Mouse (Mus musculus) stomach, embryonic 14.5 days (tissue): ENCODE data around the gene Irf5. TPM values are rescaled to one million over a fixed set of nuclear protein-coding genes. Genes with fewer than 3 reads are reported as not detected.

Experiments used
- ATAC-seq: fragments of 200-750 bp; cut with Nextera tagmentation; 2 replicates; pipeline ENCODE4 v1.8.0; 2017; ENCODE audit warnings: low read depth, moderate TSS enrichment; ENCODE audit not compliant: insufficient number of reproducible peaks, insufficient read depth, low FRiP score
- H3K27ac ChIP-seq: fragments of 300-500 bp; sonication (generic); 2 replicates; pipeline ENCODE4 v1.5.1; 2014; ENCODE audit warnings: mild to moderate bottlenecking, low read length, moderate library complexity, mixed read lengths
- H3K27me3 ChIP-seq: fragments of 300-500 bp; sonication (generic); 2 replicates; pipeline ENCODE4 v1.6.1; 2014; ENCODE audit warnings: low read length, control low read depth, mixed read lengths; ENCODE audit not compliant: control insufficient read depth, insufficient read depth
- H3K36me3 ChIP-seq: fragments of 300-500 bp; sonication (generic); 2 replicates; pipeline ENCODE4 v1.6.1; 2014; ENCODE audit warnings: mild to moderate bottlenecking, control low read depth, low read length, moderate library complexity, mixed read lengths; ENCODE audit not compliant: control insufficient read depth, insufficient read depth
- H3K4me1 ChIP-seq: fragments of 300-500 bp; sonication (generic); 2 replicates; pipeline ENCODE4 v1.6.1; 2014; ENCODE audit warnings: low read length, control low read depth, mixed read lengths; ENCODE audit not compliant: control insufficient read depth, insufficient read depth
- H3K4me2 ChIP-seq: fragments of 300-500 bp; sonication (generic); replicated peaks from 2 replicates; pipeline ENCODE4 v1.6.1; 2014; ENCODE audit warnings: low read depth, low read length, control low read depth
- H3K4me3 ChIP-seq: fragments of 300-500 bp; sonication (generic); 2 replicates; pipeline ENCODE4 v1.5.1; 2014; ENCODE audit warnings: low read depth, low read length, control low read depth
- H3K9ac ChIP-seq: fragments of 300-500 bp; sonication (generic); replicated peaks from 2 replicates; pipeline ENCODE4 v1.6.1; 2014; ENCODE audit warnings: low read depth, mild to moderate bottlenecking, control low read depth, low read length, moderate library complexity, mixed read lengths
- H3K9me3 ChIP-seq: fragments of 300-500 bp; sonication (generic); 2 replicates; pipeline ENCODE4 v1.6.1; 2016; ENCODE audit warnings: low read depth, low read length, control low read depth; ENCODE audit not compliant: control insufficient read depth
- WGBS: fragments of 180-500 bp; shearing (Covaris S2); extraction: QIAGEN DNeasy Blood & Tissue Kit; methylation state at CpG from one replicate; pipeline ENCODE4 v1.1.7; 2014; 5-methylcytosine and 5-hydroxymethylcytosine counted together
- polyA plus RNA-seq: library from polyadenylated mRNA; unstranded; fragments of >200 nt; fragmentation: Nextera tagmentation; extraction: Ambion mirVana; gene quantifications from 2 replicates; pipeline ENCODE4 v1.2.1, GENCODE M21; 2014

Gene Irf5
- polyA plus RNA-seq, 1 experiment from 2014 or later, result 7.2 TPM

GRCm38 (mm10) chr6:29529444-29529820 lies 3.0 kb downstream of the Irf5 start:
- no peaks in the 10 kb centered on the region for H3K36me3 ChIP-seq
- H3K27me3 ChIP-seq, result peaks cover 15% of the 10 kb centered on the region
- 22% methylated on average over 2 of the region's 2 CpGs for WGBS
- no peak overlapping the region for H3K27ac ChIP-seq
- no peak overlapping the region for H3K4me3 ChIP-seq
- ATAC-seq, result no peak
- peaks cover 22% of the 10 kb centered on the region for H3K4me1 ChIP-seq
- 0 out of 2 replicates have a peak overlapping the region, but pooled peaks have one; percentile 20 for H3K4me2 ChIP-seq
- H3K9me3 ChIP-seq, result no peaks in the 10 kb centered on the region
- H3K9ac ChIP-seq, result no peak overlapping the region

DNA sequence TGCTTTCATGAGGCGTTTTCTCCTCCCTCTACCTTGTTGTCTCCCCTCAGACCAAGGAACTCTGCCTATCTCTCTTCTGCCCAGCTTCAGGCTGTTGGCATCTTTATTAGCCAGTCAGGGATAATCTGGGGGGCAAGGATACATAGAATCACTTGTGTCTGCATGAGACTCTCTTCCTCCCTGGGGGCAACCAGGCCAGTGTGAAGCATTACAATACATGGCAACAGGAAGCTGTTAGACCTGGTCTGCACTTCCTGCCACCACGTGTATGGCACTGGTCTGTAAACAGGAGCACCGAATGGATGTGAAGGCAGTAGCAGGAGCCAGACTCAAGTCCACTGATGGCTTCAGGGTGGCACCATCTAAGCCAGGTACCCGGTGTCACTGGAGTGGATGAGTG lies 3.6 kb downstream of the Irf5 start:
- Histone ChIP-seq H3K9me3 (no peaks in the 10 kb centered on the region), H3K27me3 (peaks cover 15% of the 10 kb centered on the region), H3K4me2 (no peak overlapping the region), H3K4me1 (peaks cover 20% of the 10 kb centered on the region), H3K9ac (no peak overlapping the region), H3K36me3 (no peaks in the 10 kb centered on the region), H3K4me3 (no peak overlapping the region), H3K27ac (no peak overlapping the region)
- no peak for ATAC-seq
- WGBS, result 65% methylated on average over 4 of the region's 4 CpGs

DNA sequence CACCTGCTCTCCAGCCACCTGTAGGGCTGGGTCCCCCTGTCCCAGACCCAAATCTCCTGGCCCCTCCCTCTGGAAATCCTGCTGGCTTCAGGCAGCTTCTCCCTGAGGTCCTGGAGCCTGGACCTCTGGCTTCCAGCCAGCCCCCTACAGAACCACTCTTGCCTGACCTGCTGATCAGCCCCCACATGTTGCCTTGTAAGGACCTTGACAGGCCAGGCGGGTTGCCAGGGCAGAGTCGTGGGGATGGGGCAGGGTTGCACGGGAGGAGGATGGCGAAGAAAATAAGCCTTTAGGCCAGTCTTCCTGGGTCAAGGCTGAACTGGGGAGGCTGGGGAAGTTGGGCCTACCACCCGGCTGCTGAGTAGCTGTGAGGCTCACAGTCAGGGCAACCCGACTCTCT lies 8.9 kb downstream of the Irf5 start:
- Histone ChIP-seq H3K9me3 (no peaks in the 10 kb centered on the region), H3K27ac (no peak overlapping the region), H3K9ac (no peak overlapping the region), H3K4me1 (no peaks in the 10 kb centered on the region), H3K4me2 (no peak overlapping the region), H3K4me3 (no peak overlapping the region), H3K27me3 (no peaks in the 10 kb centered on the region), H3K36me3 (no peaks in the 10 kb centered on the region; the same call in 1 of the 2 replicates)
- no peak for ATAC-seq
- 57% methylated on average over 6 of the region's 6 CpGs for WGBS

- Histone ChIP-seq H3K4me3 (no peak overlapping the region), H3K4me2 (no peak overlapping the region), H3K4me1 (no peaks in the 10 kb centered on the region), H3K9me3 (no peaks in the 10 kb centered on the region), H3K9ac (no peak overlapping the region), H3K27ac (no peak overlapping the region), H3K27me3 (no peaks in the 10 kb centered on the region), H3K36me3 (peaks cover 3% of the 10 kb centered on the region; the same call in 1 of the 2 replicates)
- WGBS, result 65% methylated on average over 4 of the region's 4 CpGs
- no peak for ATAC-seq
Observed at GRCm38 (mm10) chr6:29536651-29537193, 10.3 kb downstream of the Irf5 start.

DNA sequence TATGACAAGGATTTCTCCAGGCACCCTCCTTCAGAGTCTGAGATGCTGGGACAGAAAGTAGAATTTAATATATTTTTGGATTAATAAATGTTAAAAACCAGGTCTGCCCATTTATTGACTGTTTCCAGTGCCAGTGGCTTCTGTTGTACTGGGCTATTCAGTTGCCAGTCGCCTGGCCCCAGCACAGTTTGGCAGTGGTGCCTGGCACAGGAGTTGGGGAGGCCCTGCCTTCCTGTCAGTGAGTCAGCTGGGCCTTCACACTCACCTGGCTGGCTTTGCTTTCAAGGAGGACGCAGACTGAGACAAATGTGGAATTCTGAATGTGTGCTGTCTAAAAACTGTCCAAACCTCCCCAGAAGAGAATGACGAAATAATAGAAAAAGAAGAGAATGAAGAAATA lies 10.8 kb downstream of the Irf5 start:
- Histone ChIP-seq H3K4me3 (no peak overlapping the region), H3K9ac (no peak overlapping the region), H3K36me3 (peaks cover 6% of the 10 kb centered on the region; the same call in 1 of the 2 replicates), H3K9me3 (no peaks in the 10 kb centered on the region), H3K4me2 (no peak overlapping the region), H3K4me1 (no peaks in the 10 kb centered on the region), H3K27me3 (no peaks in the 10 kb centered on the region), H3K27ac (no peak overlapping the region)
- no peak for ATAC-seq
- 80% methylated on average over 3 of the region's 3 CpGs for WGBS

- Histone ChIP-seq H3K27me3 (no peaks in the 10 kb centered on the region), H3K4me1 (no peaks in the 10 kb centered on the region), H3K9ac (no peak overlapping the region), H3K9me3 (no peaks in the 10 kb centered on the region), H3K27ac (no peak overlapping the region), H3K36me3 (peaks cover 19% of the 10 kb centered on the region), H3K4me3 (no peak overlapping the region), H3K4me2 (no peak overlapping the region)
- 77% methylated on average over 8 of the region's 8 CpGs for WGBS
- no peak for ATAC-seq
Observed at GRCm38 (mm10) chr6:29539502-29539901, 13.1 kb downstream of the Irf5 start.

GRCm38 (mm10) chr6:29540223-29540622 lies 13.8 kb downstream of the Irf5 start:
- no peak for ATAC-seq
- WGBS, result 76% methylated on average over 6 of the region's 6 CpGs

DNA sequence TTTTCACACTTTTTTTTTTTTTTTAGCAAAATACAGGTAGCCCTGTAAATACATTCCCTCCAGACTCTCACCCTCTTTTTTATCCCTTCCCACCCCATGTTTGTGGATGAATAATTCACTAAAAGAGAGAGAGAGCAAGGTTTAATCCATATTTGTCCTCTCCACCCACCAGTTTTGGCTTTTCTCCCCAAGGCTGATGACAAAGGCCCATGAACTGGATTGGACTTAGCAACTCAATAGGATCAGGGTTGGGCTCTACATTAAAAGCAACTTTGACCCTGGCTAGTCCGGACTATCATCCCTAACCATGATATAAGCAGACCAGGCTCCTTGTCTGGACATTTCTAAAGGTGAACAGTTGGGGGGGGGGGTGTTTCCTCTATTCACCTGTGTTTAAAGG lies 14.5 kb downstream of the Irf5 start:
- no peak for ATAC-seq
- Histone ChIP-seq H3K4me2 (no peak overlapping the region), H3K9ac (no peak overlapping the region), H3K4me3 (no peak overlapping the region), H3K9me3 (no peaks in the 10 kb centered on the region), H3K27me3 (no peaks in the 10 kb centered on the region), H3K27ac (no peak overlapping the region), H3K4me1 (no peaks in the 10 kb centered on the region), H3K36me3 (peaks cover 30% of the 10 kb centered on the region)
- WGBS, result 92% methylated on average over 1 of the region's 1 CpGs

More at GRCm38 (mm10) chr6:29540223-29540622, 13.8 kb downstream of the Irf5 start:
- Histone ChIP-seq H3K4me1 (no peaks in the 10 kb centered on the region), H3K9me3 (no peaks in the 10 kb centered on the region), H3K4me3 (no peak overlapping the region), H3K27ac (no peak overlapping the region), H3K27me3 (no peaks in the 10 kb centered on the region), H3K9ac (no peak overlapping the region), H3K36me3 (peaks cover 23% of the 10 kb centered on the region), H3K4me2 (no peak overlapping the region)

DNA sequence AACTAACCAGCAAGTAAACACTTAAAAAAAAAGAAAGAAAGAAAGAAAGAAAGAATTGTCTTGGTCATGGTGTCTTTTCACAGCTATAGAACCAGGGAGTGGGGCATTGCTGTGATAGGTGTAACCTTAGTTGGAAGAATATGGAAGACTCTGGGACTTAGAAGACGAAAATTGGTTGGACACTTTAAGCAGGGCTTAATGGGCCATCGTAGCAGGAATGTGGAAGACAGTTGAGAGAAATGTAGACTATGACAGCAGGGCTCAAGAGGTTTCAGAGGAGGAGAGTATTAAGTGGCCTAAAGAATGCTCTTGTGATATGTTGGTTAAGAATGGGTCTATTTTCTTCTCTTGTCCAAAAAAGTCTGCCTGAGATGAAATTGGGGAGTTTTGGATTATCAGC lies 19.2 kb downstream of the Irf5 start:
- 97% methylated on average over 2 of the region's 2 CpGs for WGBS
- Histone ChIP-seq H3K4me2 (no peak overlapping the region), H3K4me1 (no peaks in the 10 kb centered on the region), H3K27me3 (no peaks in the 10 kb centered on the region), H3K9ac (no peak overlapping the region), H3K27ac (no peak overlapping the region), H3K9me3 (no peaks in the 10 kb centered on the region), H3K4me3 (no peak overlapping the region), H3K36me3 (peaks cover 42% of the 10 kb centered on the region)
- ATAC-seq, result no peak
